Mouse (Mus musculus): ENCODE measurements around the gene Gm45753. TPM values are rescaled to one million over a fixed set of nuclear protein-coding genes. Genes with fewer than 3 reads are reported as not detected.

The Gm45753 gene
- total RNA-seq, 2 experiments from 2014 or later, result not detected

DNA sequence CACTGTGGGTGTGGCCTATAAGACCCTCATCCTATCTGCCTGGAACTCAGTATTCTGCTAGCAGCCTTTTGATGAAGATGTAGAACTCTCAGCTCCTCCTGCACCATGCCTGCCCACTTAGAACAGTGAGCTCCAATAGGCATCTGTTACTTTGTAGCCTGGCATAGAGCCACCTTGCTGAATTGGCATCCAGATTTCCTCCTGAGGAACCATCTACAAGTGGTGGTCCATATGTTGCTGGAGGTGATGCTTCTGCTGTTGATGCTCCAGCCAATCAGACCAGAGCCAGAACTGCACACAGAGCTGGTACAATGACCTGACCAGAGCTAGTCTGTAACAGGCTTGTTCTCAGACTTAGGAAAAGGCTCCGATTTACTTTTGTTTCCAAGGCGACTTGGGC, 16.5 kb downstream of the Gm45753 start:
- peak; percentile 30 to 44 for DNase-seq (ENCODE audit: extremely low spot score in 1 of 2, low spot score in 2 of 2)
- intact Hi-C loops (cut with DNase I), result no loop called here

DNA sequence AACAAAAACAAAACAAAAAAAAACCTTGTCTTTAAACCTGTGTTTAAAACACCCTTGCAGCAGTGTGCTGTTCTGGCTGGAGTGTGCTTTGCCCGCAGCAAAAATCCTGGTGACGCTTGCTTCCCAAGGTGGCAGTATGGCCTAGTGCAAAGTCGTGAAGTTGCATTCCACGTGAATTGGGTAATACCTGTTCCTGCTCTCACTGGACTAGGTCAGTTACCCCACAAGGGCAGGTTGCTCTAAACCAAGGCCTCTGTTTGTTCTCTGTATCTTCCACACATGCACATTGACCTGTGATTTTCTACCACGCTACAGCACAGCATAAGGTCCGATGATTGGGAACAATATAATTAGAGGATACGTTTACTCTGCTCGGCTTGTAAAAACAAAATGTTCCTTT, 26.6 kb downstream of the Gm45753 start:
- intact Hi-C loops (cut with DNase I), result no loop called here
- no peak for DNase-seq (ENCODE audit: extremely low spot score in 1 of 2, low spot score in 2 of 2)

DNA sequence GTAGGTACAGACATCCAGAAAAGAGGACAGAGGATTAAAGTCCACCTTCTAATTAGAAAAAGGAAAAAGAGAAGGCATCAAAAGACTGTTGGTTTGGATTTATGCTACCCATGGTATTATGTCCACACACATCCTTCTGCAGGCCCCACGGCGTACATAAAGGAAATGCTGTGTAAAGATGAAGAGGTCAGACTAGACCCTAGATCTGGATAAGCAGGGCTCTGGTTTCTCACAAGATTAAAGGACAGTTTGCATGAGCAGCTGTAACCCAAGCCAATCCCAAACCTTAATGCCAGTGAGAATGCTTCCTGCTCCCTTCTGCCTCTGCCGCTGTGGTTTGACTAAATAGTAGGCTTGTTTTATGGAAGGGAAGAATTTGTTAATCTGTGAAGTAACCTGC, 30.8 kb downstream of the Gm45753 start:
- DNase-seq (ENCODE audit: extremely low spot score in 1 of 2, low spot score in 2 of 2), result no peak
- intact Hi-C loops (cut with DNase I), result no loop called here

DNA sequence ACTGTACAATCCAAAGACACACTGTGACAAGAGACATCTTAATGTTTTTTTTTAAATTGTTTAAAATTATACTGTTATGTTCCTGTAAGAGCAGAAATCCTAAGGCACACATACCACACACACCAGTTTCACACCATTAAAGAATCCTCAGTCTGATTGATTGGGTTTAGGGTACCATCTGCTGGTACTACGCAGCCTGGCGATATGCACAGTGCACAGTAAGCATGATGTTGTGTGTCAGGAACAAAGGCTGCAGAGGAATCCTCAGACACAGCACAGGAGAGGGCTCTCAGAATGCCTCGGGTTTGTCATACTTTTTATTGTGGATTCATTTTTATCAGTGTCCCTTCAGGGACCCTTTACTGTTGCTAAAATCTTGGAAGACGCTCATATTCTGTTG, 33.9 kb downstream of the Gm45753 start:
- no peak for DNase-seq (ENCODE audit: extremely low spot score in 1 of 2, low spot score in 2 of 2)
- intact Hi-C loops (cut with DNase I), result no loop called here

DNA sequence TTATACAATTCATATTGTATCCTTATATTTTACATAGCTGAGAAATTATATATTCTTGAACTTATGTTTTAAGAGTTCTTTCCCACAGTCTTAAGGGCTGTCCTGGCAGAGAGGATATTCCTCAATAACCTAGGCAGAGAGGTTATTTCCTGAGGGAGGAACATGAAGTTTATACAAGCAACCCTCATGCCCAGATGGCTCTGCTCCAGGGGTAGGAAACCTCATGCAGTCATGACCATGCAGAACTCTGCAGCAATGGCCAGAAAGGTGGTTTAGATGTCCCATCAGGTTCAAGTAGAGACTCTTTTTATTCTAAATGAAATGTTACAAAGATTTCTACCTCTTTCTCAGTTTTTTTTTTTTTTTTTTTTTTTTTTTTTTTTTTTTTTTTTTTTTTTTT, 39.2 kb downstream of the Gm45753 start:
- DNase-seq (ENCODE audit: extremely low spot score in 1 of 2, low spot score in 2 of 2), result no peak
- intact Hi-C loops (cut with DNase I), result no loop called here

DNA sequence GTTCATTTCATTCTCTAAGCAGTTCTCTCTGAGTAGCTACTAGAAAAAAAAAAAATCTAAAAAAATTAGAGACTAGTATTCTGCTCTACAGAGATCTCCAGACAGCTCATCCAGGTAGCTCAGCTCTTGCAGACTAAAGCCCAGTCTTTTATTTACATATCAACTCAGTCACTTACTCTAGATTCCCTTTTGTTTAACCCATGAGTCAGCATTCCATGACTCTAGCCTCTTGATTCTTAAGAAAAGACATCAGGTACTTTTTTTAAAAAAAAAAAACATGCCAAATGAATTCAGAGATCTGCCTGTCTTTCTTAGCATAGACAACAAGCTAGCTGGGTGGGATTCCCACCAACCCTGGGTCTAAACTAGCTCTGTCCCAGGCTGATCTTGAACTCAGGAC, 39.8 kb downstream of the Gm45753 start:
- DNase-seq (ENCODE audit: extremely low spot score in 1 of 2, low spot score in 2 of 2), result no peak
- intact Hi-C loops (cut with DNase I), result no loop called here

DNA sequence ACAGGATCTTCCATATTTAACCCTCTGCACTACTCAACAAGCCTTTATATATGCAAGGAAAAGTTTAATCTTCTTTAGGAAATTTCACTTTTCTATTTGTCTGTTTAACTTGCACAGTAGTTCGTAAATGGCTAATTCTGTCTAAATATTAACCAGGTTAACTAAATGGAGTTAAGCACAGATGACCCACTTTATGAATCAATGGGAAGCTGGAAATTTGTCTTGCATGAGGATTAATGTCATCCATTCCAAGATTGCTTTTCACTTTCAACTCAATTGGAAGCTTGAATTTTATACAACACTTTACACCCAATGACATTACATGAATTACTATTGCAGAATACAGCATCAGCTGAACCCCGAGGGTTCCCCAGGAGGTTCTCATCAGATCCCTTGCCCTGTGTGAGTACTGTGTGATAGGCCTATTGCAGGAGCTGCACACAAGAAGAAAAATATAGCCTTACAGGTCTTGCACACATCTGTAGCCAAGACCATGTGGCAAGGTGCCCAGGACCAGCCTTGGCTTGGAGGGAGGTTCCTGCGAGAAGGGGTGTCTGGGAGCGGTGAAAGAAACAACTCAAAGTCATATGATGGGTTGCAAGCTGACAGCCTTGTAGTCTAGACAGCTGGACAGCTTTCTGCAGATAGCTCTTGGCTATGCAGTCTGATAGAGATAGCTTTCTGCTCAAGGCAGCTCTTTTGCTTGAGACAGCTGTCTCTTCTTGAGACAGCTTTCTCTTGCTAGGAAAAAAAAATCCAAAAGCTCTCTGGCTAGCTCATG, 40.5 kb downstream of the Gm45753 start:
- peak in 1 of 2 experiments; percentile 43 for DNase-seq (ENCODE audit: extremely low spot score in 1 of 2, low spot score in 2 of 2)
- intact Hi-C loops (cut with DNase I), result no loop called here

DNA sequence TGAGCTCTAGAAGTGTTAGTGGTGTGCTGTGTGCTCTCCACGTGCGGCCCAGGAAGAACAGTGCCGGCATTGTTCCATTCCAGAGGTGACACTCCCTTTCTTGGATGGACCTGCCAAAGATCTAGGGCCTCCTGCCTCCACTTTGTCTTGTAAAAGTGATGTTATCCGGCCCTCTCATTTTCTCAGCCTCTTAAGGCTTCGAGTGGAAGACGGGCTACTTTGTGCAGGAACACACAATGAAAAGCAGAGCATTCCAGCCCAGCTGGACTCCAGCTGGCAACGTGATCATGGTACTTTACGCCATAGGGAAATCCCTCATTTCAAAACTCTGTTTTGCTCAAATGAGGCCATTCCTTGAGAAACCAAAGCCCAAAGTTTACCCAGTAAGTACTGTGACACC, 41.3 kb downstream of the Gm45753 start:
- DNase-seq (ENCODE audit: extremely low spot score in 1 of 2, low spot score in 2 of 2), result no peak
- intact Hi-C loops (cut with DNase I), result no loop called here

DNA sequence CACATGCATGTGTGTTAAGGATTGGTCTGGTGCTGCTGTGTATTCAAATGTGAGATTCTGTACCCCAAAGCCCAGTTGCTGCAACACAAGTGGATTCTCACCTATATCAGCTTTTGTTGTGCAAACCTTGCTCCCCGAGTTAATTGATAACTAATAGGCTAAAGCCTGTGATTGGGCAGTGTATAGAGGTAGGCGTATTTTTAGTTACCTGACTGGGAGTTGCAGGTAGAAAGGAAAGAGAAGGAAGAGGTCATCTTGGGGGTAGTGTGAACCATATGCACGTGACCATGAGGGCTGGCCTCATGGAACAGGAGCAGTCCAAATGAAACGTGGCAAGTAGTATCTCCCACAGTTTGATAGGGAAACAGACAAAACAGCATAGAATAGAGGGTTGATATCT, 43.3 kb downstream of the Gm45753 start:
- intact Hi-C loops (cut with DNase I), result no loop called here
- no peak for DNase-seq (ENCODE audit: extremely low spot score in 1 of 2, low spot score in 2 of 2)

DNA sequence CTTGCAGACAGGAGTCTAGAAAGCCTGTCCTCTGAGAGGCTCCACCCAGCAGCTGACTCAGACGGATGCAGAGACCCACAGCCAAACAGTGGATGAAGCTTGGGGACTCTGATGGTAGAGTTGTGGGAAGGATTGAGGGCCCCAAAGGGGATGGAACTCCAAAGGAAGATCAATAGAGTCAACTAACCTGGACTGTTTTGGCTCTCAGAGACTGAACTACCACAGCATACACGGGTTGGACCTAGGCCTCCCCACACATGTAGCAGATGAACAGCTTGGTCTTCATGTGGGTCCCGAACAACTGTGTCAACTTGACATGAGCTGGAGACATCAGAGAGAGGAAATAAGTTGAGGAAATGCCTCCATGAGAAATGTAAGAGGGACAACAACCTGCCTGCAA, 45.4 kb downstream of the Gm45753 start:
- intact Hi-C loops (cut with DNase I), result no loop called here

DNA sequence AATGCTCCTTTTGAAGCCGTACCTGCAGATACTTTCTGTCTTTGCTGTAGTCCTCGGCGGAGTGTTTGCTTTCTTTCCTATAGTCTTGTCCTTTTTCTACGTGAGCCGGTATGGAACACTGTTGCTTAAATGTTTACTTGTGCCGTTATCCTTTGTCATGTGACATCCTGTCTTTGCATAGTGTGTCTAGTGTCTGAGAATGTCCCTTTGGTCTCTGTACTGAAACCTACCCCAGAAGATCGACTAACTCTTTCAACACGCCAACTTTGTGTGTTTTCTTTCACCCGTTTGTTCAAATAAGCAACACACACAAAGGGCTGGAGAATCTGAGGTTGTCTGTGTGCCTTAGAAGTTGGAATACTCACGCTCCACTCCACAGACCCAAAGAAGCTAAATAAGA, 46.3 kb downstream of the Gm45753 start, which contains the start of gene F11:
TSS of gene F11 (minus strand) at position 112 of the 400 bp plus-strand sequence.
- DNase-seq (ENCODE audit: extremely low spot score in 1 of 2, low spot score in 2 of 2), result no peak
- intact Hi-C loops (cut with DNase I), result no loop called here

More for the DNA sequence above, 45.4 kb downstream of the Gm45753 start:
- DNase-seq (ENCODE audit: extremely low spot score in 1 of 2, low spot score in 2 of 2), result no peak

DNA sequence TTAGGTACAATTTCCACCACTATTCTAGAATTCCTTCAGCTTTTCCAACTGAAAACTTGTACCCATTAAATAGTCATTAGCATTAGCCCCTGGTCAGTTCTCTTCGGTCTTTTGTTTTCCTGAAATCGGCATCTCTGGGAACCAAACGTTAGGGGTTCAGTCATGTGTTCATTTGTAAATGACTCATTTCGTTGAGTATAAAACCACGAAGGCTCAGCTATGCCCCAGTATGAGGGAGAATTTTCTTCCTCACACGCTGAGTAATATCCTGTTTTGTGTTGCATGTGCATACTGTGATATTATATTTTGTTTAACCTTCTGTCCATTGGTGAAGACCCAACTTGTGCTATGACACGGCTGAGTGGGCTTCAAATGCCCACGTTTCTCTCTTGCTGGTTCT, 49.8 kb downstream of the Gm45753 start:
- intact Hi-C loops (cut with DNase I), result no loop called here
- DNase-seq (ENCODE audit: extremely low spot score in 1 of 2, low spot score in 2 of 2), result no peak

DNA sequence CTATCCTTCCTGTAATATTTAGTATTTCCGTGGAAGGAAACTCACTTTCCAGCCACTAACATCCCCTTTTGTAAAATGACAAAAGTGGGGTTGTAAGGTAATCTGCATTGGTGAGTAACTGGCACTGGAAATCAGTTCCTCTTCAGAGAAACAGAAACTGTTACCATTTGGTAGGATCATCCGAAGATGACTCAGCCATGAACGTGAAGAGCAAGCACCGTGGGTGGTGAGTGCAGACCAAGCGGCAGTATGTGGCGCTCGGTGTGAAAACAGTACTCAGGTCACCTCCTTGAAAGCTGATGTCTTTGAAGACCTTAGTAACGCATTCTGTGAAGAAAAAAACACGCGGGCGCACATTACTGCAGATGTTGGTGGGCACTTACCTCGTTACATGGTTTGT, 53.2 kb downstream of the Gm45753 start:
- DNase-seq (ENCODE audit: extremely low spot score in 1 of 2, low spot score in 2 of 2), result no peak
- intact Hi-C loops (cut with DNase I), result no loop called here

DNA sequence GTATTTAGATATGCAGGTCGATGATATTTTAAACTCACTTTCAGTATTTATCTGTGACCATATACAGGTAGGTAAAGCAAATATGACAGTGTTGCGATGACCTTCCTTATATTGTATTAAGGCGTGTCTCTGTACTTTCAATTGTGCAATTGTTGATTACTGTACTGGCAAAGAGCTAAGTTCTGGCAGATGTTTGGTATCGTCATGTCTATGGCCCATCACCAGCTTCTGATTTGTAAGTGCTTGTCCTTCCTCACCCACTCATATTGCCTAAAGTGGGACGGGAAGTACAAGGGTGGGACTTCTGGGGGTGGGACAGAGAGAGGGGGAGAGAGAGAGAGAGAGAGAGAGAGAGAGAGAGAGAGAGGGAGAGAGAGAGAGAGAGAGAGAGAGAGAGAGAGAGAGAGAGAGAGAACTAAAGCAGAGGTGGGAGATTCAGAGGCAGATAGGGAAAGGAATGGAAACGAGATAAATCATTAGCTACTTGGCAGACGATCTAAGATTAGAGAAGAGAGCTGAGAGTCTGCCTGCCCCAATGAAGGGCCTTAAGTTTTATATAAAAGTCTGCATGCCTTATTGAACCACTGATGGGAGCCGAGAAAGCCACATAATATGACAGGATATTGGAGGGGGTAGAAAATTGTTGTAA, 53.9 kb downstream of the Gm45753 start:
- DNase-seq (ENCODE audit: extremely low spot score in 1 of 2, low spot score in 2 of 2), result no peak
- intact Hi-C loops (cut with DNase I), result no loop called here

DNA sequence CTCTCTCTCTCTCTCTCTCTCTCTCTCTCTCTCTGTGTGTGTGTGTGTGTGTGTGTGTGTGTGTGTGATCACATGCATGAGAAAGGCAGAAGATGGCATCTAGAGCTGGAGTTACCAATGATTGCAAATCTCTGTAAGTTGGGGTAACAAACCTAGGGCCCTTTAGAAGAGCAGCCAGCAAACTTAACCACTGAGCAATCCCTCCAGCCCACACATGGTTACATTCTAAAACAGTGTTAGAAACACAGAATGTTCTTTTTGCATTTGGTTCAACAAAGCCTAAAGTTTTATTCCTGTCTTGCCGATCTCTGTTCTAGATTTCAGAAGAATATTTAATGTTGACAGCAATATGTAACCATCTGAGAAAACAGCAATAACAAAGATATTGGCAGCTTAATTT, 54.7 kb downstream of the Gm45753 start:
- intact Hi-C loops (cut with DNase I), result no loop called here

DNA sequence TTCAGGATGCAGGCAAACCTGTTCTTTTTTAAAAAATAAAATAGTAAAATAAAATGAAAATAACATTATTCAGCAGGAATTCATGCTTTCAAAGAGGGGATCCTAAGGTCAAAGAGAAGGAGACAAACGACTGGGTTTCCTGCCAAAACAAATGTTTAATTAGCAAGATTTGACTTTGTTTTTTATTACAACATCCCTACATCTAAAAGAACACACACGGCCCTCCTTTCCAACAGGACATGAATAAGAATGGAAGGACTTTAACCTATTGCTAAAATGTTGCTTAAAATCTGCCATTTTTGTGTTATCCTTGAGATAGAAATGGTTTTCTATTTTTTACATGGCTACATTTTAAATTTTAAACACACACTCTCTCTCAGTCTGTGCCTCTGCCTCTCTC, 55.2 kb downstream of the Gm45753 start:
- DNase-seq (ENCODE audit: extremely low spot score in 1 of 2, low spot score in 2 of 2), result no peak

More for the DNA sequence above, 54.7 kb downstream of the Gm45753 start:
- no peak for DNase-seq (ENCODE audit: extremely low spot score in 1 of 2, low spot score in 2 of 2)

DNA sequence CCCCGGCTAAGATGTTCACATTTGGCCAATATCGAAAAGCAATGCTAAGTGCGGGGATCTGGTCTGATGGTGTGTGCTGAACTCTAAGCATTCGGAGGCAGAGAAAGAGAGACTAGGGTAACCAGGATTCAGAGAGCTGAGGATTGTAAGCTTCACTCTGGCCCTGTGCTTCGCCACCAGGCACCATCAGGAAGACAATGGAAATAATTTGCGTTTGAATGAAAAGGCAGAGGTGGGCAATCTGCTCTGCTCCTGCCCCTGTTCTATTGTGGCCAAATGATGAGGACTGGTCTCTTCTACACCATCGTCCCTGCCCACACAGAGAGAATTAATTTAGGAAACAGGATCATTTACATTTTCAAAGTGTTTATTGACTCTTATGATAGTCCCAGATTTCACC, 62.0 kb downstream of the Gm45753 start:
- intact Hi-C loops (cut with DNase I), result no loop called here
- DNase-seq (ENCODE audit: extremely low spot score in 1 of 2, low spot score in 2 of 2), result no peak

More for the DNA sequence above, 55.2 kb downstream of the Gm45753 start:
- intact Hi-C loops (cut with DNase I), result no loop called here

DNA sequence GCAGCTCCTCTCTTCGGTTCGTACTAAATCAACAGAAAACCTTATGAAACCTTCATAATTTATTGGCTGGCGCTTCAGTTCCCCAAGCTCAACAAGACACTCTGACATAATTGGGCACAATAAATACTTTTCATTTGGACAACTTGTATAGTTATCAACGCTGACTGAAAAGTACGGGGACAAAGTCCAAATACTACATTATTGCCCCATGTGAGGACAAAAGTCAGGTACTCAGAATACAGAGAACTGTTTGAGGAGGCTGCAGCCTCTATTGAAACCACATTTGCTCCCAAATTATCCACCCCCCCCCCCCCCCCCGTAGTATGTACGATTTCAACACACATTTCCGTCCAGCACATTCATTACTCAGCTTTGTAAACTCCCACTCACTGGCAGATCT, 68.9 kb downstream of the Gm45753 start:
- DNase-seq (ENCODE audit: extremely low spot score in 1 of 2, low spot score in 2 of 2), result no peak
- intact Hi-C loops (cut with DNase I), result loop anchor here (5.0 kb wide), 1 partner anchor 302 kb away; the partner anchor contains the start of gene Fat1

DNA sequence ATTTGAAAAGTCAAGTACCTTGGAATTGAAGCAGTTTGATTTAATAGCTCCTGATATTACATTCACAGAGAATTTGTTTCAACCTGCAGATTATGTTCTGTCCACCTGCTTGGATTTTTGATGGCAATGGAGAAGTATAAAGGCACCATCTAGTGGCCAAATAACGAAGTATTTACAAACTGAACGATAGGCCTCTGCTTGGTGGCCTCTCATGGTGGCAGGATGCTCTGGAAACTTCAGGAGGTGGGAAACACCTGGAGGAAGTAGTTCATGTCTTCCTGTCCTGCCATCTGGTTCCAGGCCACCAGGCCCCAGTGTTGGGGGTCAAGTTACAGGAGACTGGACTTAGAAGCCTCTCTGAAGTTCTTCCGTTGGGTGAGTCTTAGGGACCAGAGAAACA, 70.0 kb downstream of the Gm45753 start:
- intact Hi-C loops (cut with DNase I), result loop anchor here (5.0 kb wide), 1 partner anchor 301 kb away; the partner anchor contains the start of gene Fat1
- peak; percentile 53 to 57 for DNase-seq (ENCODE audit: extremely low spot score in 1 of 2, low spot score in 2 of 2)
